Mouse (Mus musculus): ENCODE measurements around the gene Hs1bp3.

The Hs1bp3 gene

DNA sequence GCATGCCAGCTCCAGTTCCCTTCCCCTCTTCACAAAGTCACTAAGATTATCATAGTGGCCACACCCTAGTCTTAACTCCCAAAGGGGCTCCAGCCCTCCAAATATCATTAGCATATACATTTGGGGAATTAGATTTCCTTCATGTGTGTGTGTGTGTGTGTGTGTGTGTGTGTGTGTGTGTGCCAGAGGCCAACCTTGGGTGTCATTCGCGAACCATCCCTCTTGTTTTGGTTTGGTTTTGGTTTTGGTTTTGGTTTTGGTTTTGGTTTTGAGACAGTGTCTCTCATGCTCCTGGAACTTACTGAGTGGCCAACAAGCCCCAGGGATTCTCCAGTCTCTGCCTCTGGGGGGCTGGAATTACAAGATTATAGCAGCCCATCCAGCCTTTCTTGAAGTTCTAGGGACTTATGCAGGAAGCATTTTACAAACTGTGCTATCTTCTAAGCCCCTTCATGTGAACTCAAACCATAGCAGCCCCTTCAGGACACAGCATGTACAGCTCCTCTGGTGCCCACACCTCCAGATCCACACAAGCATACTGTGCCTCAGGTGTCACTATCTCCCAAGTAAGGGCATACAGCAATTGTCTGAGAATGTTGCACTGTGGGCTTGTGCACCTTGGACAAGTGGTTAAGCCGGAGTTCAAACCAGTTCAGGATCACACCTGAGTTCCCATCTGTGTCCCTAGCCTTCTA, 46.3 kb downstream of the Hs1bp3 start:
- DNase-seq (ENCODE audit: low read depth, low spot score), result no peak

DNA sequence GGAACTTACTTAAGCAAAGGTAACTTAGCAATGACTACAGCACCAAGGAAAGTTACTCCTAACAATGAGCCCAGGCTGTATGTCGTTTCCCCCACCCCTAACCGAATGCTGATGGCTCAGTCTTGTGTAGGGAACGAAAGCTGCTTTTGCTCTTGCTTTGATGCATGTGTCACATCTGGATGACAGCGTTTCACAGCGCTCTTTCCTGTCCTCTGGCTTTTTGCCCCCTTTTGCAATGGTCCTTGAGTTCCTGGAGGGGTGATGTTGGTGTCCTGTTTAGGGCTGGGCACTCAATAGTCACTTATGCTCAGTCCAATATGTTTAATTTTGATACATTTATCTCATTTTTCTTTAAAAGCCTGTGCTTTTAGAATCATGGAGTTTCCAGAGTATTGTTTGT, 48.6 kb downstream of the Hs1bp3 start:
- DNase-seq (ENCODE audit: low read depth, low spot score), result no peak

DNA sequence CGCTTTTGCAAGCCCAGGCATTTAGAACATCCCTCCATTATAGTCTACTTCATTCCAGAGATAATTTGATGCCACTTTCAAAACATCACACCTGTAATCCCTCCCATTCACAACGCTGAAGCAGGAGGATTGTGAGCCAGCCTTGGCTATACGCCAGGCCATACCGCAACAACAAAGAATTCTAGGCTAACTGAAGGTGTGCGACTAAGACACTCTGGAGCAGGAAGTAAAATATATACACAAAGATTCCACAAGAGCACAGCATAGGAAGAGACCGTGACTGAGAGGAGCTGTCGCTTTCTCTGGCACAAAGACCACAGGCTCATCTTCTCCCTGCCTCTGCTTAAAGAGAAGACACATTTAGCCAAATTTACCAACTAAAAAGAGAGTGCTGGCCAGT, 49.2 kb downstream of the Hs1bp3 start:
- DNase-seq (ENCODE audit: low read depth, low spot score), result no peak

DNA sequence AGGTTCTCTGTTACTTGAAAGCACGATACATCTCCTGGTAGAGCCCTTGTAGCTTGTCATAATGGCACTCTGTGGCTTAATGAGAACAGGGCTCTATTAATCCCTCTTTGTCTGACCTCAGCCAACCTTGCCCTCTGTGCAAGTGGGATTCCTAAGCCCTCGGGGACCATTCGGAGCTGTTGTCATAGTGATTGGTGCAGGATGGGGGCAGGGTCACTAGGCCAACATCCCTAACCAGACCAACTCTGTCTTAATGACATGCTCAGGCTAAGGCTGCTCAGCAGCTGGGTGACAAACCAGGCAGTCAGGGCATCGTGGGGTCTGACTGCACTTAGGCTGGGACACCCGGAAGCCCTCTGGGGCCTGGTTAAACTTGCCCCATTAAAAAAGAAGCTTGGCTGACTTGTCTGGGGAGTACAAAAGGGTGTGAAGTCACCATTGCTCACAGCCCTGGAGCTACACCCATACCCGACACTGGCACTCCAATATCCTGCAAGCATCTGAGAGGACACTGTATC, 51.1 kb downstream of the Hs1bp3 start:
- no peak for DNase-seq (ENCODE audit: low read depth, low spot score)

DNA sequence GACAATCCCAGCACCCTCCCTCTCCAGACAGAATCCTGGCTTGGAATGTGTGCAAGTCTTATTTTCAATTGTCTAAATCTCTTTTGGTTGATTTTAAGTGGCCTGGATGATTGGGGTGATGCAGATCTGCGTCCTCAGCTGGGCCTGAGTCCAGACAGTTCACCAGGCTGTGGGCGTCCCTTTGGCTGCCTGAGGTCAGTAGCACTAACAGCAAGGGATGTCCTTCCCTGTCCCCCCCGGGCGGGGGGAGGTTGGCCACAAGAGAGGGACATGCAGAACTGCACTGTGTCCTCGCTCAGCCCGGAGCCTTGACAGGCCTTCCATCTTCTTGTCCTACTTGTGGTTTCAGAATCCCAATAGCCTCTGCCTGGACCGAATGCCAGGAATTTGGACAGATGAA, 52.1 kb downstream of the Hs1bp3 start:
- no peak for DNase-seq (ENCODE audit: low read depth, low spot score)

DNA sequence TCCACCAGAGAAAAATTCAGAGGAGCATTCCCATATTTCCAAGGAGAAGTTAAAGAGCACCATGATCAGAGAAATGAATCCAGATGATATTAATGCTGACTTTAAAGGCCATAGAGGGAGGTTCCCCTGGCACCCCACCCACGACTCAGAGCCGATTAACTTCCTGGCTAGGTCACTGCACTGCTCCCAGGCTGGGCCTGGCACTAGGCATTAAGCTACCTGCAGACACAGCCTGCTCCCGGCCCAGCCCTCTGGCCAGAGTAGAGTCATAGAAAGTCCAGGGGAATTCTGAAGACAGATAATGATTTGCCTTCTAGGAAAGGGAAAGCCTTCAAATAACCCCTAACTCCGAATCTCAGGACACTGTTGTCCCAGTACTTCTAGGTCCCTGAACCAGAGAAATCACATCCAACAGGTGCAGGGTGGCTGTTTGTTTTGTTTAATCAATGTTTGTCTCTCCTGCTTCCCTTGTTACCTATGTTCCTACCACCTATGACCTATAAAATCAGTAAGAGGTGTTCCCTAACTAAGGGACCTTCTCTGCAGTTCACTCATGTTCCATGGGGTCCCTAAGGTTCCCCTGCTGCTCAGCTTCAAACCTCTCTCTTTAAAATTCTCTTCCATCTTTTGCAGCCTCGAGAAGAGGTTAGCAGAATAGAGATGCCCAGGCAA, 52.8 kb downstream of the Hs1bp3 start:
- DNase-seq (ENCODE audit: low read depth, low spot score), result no peak

DNA sequence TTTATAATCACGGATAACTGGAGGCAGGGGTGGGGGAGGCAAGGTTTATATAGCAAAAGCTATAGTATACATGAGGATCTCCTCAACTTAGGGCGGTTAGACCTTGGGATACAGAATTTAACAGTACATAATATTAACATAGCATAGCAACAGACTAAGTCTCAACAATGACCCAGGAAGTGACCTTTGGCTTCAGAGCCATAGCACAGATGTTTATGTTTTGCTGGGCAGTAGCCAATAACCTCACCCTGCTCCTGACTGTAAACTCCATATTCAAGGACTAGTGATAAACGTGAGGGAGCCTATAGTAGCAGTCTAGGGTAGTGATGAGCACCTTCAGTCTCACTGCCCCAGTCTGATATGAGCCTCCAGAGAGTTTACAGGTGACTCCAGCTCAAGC, 53.5 kb downstream of the Hs1bp3 start:
- no peak for DNase-seq (ENCODE audit: low read depth, low spot score)

DNA sequence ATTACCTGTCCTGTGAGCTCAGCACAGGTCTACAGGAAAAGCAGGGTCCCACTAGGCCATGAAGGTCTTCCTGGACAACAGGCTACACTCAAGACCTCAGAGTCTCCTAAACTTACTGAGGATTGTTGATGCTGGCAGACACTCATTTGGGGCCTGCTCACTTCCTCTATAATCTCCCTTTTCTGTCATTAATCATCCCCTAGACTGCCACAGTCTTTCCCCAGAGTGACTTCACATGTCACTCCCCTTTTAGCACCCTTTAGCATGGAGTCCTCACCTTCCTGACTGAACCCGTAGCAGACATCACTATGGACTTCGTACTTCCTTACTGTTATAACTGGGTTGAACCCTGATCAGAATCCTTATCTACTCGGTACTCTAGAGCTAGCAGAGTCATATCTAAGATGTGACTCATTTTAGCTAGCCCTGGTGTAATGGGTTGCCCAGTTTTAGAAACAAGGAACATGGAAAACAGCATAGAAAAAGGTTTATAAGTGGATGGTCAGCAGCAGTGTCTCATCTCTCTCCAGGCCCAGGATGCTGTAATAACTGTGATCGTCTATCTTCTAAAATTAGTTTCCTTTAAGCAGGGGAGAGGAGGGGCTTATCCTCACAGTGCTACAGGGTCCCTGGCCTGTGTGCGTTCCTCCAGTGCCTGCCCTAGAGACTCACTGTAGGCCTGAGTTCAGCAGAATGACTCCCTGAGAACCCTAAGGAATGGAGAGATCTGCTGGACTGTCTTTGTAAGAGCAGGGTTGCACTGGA, 58.7 kb downstream of the Hs1bp3 start:
- DNase-seq (ENCODE audit: low read depth, low spot score), result no peak

DNA sequence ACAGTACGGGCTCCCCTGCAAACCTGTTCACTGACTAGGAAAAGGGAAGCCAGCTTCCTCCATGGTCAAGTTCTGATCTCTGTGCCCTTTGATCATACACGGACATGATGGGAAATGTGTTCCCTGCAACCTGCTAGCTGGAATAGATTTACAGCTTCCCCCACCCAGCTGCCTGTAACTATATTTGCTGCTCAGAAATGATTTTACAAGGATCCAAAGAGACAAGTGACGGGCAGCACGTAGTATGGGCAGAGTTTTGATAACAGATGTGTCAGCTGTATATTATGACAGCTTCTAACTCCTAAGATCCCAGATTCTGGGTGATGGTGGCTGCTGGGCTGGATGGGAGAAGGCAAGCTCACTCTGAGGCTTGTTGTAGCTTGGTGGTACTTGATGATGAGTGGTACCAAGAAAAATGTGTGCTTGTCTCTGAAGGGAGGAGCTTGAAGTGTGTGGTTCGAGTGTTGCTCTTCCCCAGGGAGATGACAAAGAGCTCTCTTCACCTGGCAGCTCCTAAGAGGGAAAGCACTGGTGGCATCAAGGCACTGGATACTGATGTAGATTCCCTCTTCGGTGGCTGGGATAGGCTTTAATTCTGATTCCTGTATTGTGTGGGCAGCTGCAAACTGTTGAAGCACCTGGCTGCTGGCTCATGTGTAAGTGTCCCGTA, 59.4 kb downstream of the Hs1bp3 start:
- DNase-seq (ENCODE audit: low read depth, low spot score), result no peak

DNA sequence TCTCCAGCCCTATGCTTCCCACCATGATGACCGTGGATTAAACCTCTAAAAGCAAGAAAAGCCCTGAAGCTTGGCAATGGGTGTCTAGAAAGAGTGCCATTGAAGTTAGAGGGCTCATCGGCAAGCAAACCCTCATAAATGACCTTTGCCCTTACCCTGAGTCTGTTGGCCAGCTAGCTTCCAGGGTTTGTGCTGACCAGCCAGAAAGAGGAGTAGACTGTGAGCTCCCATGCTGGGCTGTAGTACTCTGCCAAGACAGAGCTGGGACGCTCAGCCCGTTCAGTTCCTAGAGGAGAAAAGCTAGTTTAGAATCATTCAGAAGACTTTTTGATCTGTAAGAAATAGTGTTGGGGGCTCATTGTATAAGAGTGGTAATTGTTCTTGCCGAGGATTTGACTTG, 60.5 kb downstream of the Hs1bp3 start:
- DNase-seq (ENCODE audit: low read depth, low spot score), result no peak

DNA sequence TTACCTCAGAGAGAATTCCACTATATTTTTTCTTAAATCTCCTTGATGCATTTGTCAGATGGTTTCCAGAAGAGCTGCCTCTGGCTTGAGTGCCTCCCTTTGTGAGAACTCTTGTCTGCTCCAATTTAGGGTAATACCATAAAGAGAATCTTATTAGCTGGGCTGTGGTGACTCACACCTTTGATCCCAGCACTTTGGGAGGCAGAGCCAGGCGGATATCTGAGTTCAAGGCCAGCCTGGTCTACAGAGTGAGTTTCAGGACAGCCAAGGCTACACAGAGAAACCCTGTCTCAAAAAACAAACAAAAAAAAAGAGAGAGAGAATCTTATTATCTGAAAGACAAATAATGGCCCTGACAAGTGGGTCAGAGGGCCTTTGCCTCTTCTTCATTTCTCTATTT, 63.9 kb downstream of the Hs1bp3 start:
- no peak for DNase-seq (ENCODE audit: low read depth, low spot score)

DNA sequence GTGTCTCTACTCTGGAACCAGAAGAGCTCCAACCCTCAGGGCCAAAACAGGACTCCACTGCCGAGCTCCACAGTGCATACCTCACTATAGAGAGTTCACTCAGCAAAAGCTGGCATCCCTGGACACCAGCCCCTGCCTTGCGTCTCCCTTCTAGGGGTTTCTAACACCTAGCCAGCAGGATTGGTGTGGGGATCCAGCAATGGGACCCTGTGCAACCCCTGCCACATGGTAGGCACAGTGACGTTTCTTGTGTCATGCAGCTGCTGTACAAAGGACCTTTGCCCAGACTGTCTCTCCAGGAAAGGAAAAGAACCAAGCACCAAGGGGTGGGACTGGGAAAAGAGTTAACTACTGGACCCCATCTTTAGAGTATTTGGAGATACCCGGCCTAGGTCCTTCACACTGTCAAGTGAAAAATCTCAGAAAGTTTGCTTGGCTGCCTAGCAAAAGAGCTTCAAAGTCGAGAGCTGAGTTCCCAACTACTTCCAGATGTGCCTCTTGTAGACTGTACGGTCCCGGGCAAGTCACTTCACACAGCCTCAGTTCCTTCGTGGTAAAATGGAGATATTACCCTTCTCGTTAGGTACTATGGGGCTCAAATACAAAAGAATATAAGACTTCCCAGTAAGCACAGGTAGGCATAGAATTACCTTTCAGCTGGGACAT, 64.9 kb downstream of the Hs1bp3 start:
- DNase-seq (ENCODE audit: low read depth, low spot score), result no peak

DNA sequence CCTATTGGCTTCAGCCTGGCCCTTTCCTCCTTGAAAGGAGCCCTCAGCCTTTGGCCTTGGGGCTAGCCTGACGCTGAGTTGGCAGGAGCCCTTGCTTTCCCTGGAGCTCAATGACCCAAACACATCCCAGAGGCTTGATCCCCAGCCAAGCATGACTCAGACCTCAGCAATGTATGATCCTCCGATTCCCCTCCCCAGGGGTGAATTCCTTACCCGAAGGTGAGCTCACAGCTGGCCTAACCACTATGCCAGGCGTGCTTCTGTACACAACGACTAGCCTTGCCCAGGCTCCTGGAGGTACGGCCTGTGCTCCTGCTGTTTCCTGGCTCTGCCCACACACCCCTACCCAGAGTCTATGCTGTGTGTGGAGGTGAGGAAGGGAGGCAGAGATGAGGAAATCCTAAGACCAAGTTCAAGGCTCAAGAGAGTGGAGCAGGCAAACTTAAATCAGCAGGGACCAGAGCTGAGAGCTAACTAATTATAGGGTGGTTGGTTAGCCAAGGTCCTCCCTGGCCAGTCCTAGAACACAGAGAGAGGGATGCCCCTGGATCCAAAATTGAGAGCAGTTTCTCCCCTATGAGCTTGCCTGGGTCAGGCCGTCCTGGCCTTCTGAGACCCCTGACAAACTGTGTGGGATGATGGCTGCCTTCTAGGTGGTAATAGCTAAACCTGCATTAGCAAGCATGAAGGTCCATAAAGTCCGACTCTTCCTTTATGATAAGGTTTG, 66.7 kb downstream of the Hs1bp3 start:
- DNase-seq (ENCODE audit: low read depth, low spot score), result no peak

DNA sequence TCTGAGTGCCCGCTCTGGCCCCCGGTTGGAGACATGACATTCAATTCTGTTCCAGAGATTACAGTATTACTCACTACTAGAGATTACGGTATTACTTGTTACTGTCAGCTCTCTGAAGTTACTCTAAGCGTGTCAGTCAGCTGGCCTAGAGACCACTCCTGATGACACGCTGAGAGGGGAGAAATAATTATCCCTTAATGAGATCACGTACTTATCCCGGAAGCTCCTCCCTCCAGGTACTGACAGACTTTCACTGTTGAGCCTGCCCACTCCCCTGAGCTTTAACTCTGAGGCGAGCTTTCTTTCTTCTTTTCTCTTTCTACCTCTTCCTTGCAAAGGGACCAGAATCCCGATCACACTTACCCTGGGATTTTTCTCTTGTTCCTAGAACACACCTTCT, 67.7 kb downstream of the Hs1bp3 start:
- DNase-seq (ENCODE audit: low read depth, low spot score), result no peak

DNA sequence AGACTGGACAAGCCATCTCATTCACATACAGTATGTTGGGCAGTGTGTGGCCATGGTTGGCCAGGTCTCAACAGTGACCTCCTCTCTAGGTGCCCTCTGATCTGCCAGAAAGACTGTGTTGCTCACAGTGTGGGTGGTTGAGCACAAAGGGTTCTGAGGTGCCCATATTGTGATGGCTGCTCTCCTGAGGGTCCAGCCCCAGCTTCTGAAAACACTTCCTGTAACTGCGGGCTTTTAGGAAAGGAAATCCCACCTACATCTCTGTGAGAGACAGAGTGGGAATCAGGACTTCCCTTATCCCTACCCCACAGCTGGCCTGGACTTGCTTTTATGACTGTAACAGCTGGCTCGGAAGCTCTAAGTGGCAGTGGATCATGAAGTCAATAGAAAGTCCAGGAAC, 68.7 kb downstream of the Hs1bp3 start:
- DNase-seq (ENCODE audit: low read depth, low spot score), result no peak

DNA sequence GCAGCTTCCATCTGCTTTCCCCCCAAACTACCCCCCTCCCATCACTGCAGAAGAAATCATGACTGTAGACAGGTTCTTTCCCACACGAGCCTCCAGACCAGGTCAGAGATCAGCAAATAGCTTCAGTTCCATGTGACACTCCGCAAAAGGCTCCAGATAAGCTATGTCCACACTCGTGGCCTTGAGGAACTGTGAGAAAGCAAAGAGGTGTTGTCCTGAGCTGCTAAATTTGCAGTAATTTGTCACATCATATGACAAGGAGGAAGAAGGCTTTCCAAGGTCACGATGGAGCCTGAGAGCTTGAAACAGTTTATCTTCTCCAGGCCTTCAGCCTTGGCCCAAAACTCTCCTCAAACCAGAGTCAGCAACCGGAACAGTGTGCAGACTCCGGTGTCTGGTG, 70.6 kb downstream of the Hs1bp3 start:
- no peak for DNase-seq (ENCODE audit: low read depth, low spot score)

DNA sequence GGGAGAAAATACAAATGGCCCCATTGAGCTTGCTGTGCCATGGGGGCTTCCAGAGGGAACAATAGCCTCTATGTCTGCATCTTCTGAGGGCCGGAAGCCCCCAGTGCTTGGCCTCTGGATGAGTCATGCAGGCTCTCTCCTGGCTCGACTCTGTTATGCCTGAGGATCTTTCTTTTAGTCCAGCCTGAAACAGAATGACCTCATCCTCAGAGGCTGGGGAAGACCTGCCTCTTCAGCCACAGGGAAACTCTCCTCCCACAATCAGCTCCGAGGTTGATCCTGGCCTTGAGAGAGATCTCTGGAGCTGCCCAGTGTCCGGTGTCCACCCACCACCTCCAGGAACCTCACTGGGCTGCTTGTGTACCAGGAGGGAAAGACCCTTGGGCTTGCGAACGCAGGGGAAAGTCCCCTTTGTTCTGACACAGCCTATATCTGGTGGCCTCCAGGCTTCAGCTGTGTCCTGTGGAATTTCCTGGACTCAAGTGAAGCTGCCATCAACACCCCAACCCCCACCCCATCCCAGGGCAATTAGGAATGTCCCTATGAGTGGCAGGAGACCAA, 73.3 kb downstream of the Hs1bp3 start:
- no peak for DNase-seq (ENCODE audit: low read depth, low spot score)

DNA sequence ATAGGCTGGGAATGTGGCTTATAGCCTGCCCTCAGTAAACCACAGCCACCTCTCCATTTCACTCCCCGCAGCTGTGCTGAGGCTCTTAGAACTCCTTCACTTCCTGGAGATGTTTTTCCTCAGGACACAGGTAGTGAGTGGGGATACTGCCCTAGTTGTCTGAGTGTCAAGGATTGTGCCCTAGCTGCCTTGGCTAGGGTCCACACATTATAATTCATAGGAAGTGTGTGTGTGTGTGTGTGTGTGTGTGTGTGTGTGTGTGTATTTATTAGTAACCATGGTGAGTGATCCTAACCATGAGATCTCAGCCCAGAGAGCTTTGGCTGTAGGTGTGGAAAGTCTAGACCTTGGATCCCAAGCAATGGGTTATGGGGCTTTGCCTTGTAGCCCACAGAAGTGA, 74.0 kb downstream of the Hs1bp3 start:
- DNase-seq (ENCODE audit: low read depth, low spot score), result no peak

DNA sequence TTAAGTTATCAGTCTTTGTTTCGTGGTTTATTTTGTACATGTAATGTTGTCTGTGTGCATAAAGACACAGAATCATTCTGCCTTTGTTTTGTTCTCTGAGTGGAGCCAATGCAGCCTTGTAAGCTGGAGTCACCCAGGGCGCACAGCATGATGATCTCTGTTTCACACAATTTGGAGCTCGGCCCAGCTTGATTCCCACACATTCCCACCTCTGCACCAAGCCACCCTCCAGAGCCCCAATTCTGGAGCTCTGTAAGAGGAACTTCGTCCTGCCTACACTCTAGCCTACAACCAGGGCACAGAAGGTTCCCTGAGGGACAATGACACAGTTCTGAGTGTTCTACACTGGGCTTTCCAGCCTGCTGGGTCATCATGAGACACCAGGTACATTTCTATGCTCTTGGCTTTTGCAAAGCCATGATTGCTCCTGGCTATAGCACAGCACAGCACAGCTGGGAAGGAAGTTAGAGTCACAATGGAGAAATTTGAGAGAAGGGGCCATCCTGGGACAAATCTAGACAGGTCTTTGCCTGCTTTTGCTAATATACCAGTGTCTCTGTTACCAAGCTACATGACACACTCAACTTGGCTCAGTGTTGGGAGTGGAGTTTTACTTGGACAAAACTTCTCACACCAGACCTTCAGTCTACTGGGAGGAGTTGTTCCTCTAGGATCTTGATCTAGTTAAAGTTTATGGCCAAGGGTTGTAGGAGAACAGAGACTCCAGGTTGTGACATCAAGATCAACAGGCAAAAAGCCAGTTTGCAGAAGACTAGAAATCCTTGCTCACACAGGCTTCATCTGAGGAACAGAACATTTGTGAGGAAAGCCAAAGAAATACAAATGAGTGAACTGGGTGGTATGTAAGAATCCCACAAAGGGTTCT, 75.5 kb downstream of the Hs1bp3 start:
- no peak for DNase-seq (ENCODE audit: low read depth, low spot score)

DNA sequence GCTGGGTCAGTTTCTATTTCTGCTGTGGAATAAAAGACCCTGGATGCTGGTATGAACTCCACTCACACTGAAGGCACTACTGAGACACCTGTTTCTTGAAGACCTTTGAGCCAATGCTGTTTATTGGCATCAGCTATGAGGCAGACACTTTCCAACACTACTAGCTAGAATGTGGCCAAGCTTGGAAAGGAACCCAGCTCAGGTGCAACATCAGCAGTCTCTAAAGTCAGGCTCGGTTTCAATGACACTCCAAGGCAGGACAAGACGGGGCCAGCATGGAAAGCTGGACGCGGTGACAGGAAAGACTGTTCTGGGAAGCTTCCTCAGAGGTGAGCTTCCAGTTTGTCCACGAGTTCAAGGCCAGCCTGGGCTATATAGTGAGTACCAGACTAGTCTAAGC, 80.0 kb downstream of the Hs1bp3 start:
- no peak for DNase-seq (ENCODE audit: low read depth, low spot score)

Measured in WW6 (cell line).